Mouse (Mus musculus): ENCODE measurements around the gene BC100530. TPM values are rescaled to one million over a fixed set of nuclear protein-coding genes. Genes with fewer than 3 reads are reported as not detected.
"Not testable (repeated sequence)": the region's sequence is repeated elsewhere in the genome, so short reads cannot be mapped to it uniquely, and the experiment has no call there.

Gene BC100530
- 0.50 and 1.1 TPM in 2 replicates for polyA plus RNA-seq (2015; fragmentation: Nextera tagmentation; extraction: Ambion mirVana)

DNA sequence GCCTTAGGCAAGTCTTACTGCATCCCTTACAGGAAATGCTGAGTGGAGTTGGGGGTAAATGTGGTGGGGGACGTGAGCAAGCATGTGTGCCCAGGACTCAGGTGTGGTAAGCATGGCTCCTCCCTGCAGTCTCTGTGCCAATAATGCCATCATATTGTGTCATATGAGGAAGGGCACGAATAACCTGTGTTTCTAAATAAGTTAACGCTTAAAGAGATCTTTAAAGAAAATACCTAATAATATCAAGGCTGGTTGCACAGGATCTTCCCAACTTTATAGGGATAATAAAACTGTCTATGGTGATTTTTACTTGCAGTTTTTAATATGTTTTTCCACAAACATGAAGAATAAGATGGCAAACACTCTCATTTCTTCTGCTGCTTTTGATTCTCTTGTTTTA, at the start of gene BC100530:
Gene BC100530, minus strand, starts transcription at position 101 of the 400 bp plus-strand sequence.
- not testable (repeated sequence) for H3K4me3 ChIP-seq; H3K9me3 ChIP-seq; H3K9ac ChIP-seq (replicated peaks); H3K27me3 ChIP-seq; H3K4me1 ChIP-seq; H3K27ac ChIP-seq (replicated peaks); H3K4me2 ChIP-seq (replicated peaks); ATAC-seq (replicated peaks); H3K36me3 ChIP-seq
- WGBS = 86% methylated on average over 3 of the region's 3 CpGs

DNA sequence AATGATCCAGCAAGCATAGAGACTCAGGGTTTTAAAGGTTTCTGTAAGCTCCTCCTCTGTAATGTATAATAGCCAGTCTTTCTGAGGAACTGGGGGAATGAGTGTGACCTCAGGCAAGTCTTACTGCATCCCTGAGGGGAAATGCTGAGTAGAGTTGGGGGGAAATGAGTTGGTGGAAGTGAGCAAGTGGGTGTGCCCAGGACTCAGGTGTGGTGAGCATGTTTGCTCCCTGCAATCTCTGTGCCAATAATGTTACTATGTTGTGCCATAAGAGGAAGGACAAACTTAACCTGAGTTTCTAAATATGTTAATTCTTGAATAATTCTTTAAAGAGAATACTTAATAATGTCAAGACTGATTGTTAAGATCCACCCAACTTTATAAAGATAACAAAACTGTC, 40.8 kb upstream of the BC100530 start, which contains the start of gene Stfa2:
Gene Stfa2, minus strand, starts transcription at position 101 of the 400 bp plus-strand sequence.
- H3K9ac ChIP-seq (replicated peaks) = no peak within 1 kb of the TSS
- H3K4me1 ChIP-seq = no peaks in the 10 kb centered on the region
- H3K9me3 ChIP-seq = no peaks in the 10 kb centered on the region
- no peak within 1 kb of the TSS for H3K27ac ChIP-seq (replicated peaks)
- H3K27me3 ChIP-seq = no peaks in the 10 kb centered on the region
- no peak within 1 kb of the TSS for H3K4me3 ChIP-seq
- ATAC-seq (replicated peaks) = no peak
- no peak within 1 kb of the TSS for H3K4me2 ChIP-seq (replicated peaks)
- H3K36me3 ChIP-seq = no peaks in the 10 kb centered on the region

DNA sequence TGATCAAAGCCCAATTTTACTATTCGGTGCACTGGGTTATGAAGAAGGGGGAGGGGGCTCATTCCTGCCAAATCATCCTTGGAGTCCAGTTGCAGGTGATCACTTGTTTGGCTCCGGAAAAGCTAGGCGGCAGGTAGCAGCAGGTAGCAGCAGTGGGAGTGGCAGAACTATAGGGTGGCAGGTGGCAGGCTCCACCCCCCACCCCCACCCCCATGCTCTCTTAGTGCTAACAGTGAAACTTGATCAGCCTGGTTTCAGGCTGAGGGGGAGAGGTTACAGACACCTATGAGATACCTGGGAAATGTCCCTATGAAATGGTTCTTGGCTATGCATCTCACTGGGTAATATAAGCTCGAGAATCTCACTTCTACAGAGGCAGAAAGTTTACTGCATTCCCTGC, 21.5 kb upstream of the BC100530 start:
- H3K9ac ChIP-seq (replicated peaks) = no peak overlapping the region
- H3K4me1 ChIP-seq = no peaks in the 10 kb centered on the region
- no peaks in the 10 kb centered on the region for H3K27me3 ChIP-seq
- H3K36me3 ChIP-seq = no peaks in the 10 kb centered on the region
- H3K4me2 ChIP-seq (replicated peaks) = no peak overlapping the region
- ATAC-seq (replicated peaks) = no peak
- H3K9me3 ChIP-seq = no peaks in the 10 kb centered on the region
- H3K27ac ChIP-seq (replicated peaks) = no peak overlapping the region
- WGBS = 27% methylated on average over 4 of the region's 4 CpGs
- no peak overlapping the region for H3K4me3 ChIP-seq

- H3K4me1 ChIP-seq = no peaks in the 10 kb centered on the region
These were observed 30.4 kb downstream of the BC100530 start for GRCm38 (mm10) chr16:36337171-36337570.

DNA sequence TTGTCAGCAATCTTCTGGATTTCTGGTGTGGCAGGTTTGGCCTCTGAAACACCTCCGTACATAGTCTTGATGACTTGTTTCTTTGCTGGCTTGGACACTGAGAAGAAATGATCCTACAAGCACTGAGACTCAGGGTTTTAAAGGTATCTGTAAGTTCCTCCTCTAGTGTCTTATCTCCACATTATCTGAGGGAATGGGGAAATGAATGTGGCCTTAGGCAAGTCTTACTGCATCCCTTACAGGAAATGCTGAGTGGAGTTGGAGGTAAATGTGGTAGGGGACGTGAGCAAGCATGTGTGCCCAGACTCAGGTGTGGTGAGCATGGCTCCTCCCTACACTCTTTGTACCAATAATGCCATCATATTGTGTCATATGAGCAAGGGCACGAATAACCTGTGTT, 33.3 kb downstream of the BC100530 start, which contains the start of gene BC117090:
Gene BC117090, minus strand, starts transcription at position 101 of the 400 bp plus-strand sequence.
- H3K4me1 ChIP-seq = no peaks in the 10 kb centered on the region
- H3K4me3 ChIP-seq = no peak within 1 kb of the TSS
- no peak within 1 kb of the TSS for H3K9ac ChIP-seq (replicated peaks)
- no peaks in the 10 kb centered on the region for H3K9me3 ChIP-seq
- no peaks in the 10 kb centered on the region for H3K27me3 ChIP-seq
- 84% methylated on average over 3 of the region's 3 CpGs for WGBS
- ATAC-seq (replicated peaks) = no peak
- H3K4me2 ChIP-seq (replicated peaks) = no peak within 1 kb of the TSS
- no peak within 1 kb of the TSS for H3K27ac ChIP-seq (replicated peaks)
- H3K36me3 ChIP-seq = no peaks in the 10 kb centered on the region

More at GRCm38 (mm10) chr16:36337171-36337570, 30.4 kb downstream of the BC100530 start:
- Histone ChIP-seq H3K9ac (replicated peaks) (no peak overlapping the region), H3K4me2 (replicated peaks) (no peak overlapping the region), H3K27me3 (no peaks in the 10 kb centered on the region), H3K9me3 (no peaks in the 10 kb centered on the region), H3K27ac (replicated peaks) (no peak overlapping the region), H3K36me3 (no peaks in the 10 kb centered on the region), H3K4me3 (no peak overlapping the region)
- ATAC-seq (replicated peaks) = no peak
- 59% methylated on average over 2 of the region's 2 CpGs for WGBS

DNA sequence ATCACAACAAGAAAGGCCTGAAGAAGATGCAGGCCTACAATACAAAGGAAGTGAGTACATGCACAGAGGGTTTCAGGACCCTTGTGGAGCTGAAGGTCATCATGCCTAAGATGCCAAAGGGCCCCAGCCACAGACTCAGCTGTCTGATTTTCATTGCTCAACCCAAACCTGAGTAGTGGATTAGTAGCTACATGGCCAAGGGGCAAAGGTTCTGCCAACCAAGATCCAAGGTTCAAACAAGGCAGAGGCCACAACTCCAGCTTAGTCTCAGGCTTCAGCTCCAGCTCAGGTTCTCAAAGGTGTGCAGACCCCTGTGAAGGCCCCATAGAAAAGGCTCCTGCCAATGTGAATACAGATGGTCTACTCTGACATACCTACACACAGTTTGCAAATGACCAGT, 48.3 kb downstream of the BC100530 start:
- Histone ChIP-seq H3K9ac (replicated peaks) (no peak overlapping the region), H3K27ac (replicated peaks) (no peak overlapping the region), H3K36me3 (no peaks in the 10 kb centered on the region), H3K4me3 (no peak overlapping the region), H3K4me1 (no peaks in the 10 kb centered on the region), H3K9me3 (no peaks in the 10 kb centered on the region), H3K27me3 (no peaks in the 10 kb centered on the region), H3K4me2 (replicated peaks) (no peak overlapping the region)
- ATAC-seq (replicated peaks) = no peak

DNA sequence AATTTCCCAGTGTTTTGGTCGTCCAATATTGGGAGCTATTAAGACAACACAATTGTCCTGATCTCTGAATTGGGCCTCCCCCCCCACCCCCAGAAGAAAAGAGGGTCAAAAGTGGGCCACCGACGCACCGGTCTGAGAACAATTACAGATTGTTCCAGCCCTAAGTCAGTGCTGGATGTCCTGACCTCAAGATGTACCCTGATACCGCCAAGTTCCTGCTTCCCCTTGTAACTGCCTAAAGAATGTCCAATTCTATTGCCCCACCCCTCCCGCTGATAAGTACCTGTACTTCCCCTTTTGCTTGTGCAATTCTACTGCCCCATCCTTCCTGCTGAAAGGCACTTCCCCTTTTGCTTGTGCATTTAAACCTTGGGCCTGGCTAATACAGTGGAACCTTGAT, 51.4 kb downstream of the BC100530 start:
- ATAC-seq (replicated peaks); H3K4me2 ChIP-seq (replicated peaks): not testable (repeated sequence)
- 84% methylated on average over 6 of the region's 6 CpGs for WGBS

More for the DNA sequence above, 51.4 kb downstream of the BC100530 start:
- H3K27ac ChIP-seq (replicated peaks); H3K36me3 ChIP-seq; H3K4me3 ChIP-seq; H3K4me1 ChIP-seq; H3K9me3 ChIP-seq; H3K27me3 ChIP-seq; H3K9ac ChIP-seq (replicated peaks): not testable (repeated sequence)

Other genes with a start within 250 kb of the BC100530 start
- gene Csta1, start 236.5 kb downstream of the BC100530 start, polyA plus RNA-seq (2015; fragmentation: Nextera tagmentation; extraction: Ambion mirVana) = not detected in 2 replicates
- gene Stfa2l1, start 210.9 kb downstream of the BC100530 start, polyA plus RNA-seq (2015; fragmentation: Nextera tagmentation; extraction: Ambion mirVana) = not detected in 2 replicates
- 0.50 and 0.54 TPM in 2 replicates for gene Gm5483, start 183.5 kb downstream of the BC100530 start, polyA plus RNA-seq (2015; fragmentation: Nextera tagmentation; extraction: Ambion mirVana)
- not detected in 2 replicates for gene Gm5416, start 157.3 kb downstream of the BC100530 start, polyA plus RNA-seq (2015; fragmentation: Nextera tagmentation; extraction: Ambion mirVana)
- gene 2010005H15Rik, start 146.3 kb downstream of the BC100530 start, polyA plus RNA-seq (2015; fragmentation: Nextera tagmentation; extraction: Ambion mirVana) = not detected in 2 replicates
- 0.99 and 1.5 TPM in 2 replicates for gene Stfa1, start 90.8 kb downstream of the BC100530 start, polyA plus RNA-seq (2015; fragmentation: Nextera tagmentation; extraction: Ambion mirVana)
- not detected in 2 replicates for gene BC117090, start 33.4 kb downstream of the BC100530 start, polyA plus RNA-seq (2015; fragmentation: Nextera tagmentation; extraction: Ambion mirVana)
- gene Stfa2, start 40.7 kb upstream of the BC100530 start, polyA plus RNA-seq (2015; fragmentation: Nextera tagmentation; extraction: Ambion mirVana) = not detected in 2 replicates
- gene Stfa3, start 87.6 kb upstream of the BC100530 start, polyA plus RNA-seq (2015; fragmentation: Nextera tagmentation; extraction: Ambion mirVana) = 0.54 TPM in 1 of 2 replicates, not detected in the other
- gene Casr, start 194.4 kb upstream of the BC100530 start, polyA plus RNA-seq (2015; fragmentation: Nextera tagmentation; extraction: Ambion mirVana) = 0.04 and 0.08 TPM in 2 replicates